Mouse (Mus musculus): ENCODE measurements around the gene Slc9a3. TPM values are rescaled to one million over a fixed set of nuclear protein-coding genes. Genes with fewer than 3 reads are reported as not detected.

Slc9a3 gene
- polyA plus RNA-seq, 1 experiment from 2014 or later, result not detected

Other genes starting within 250 kb of the Slc9a3 start
- 20.6 and 21.0 TPM in 2 replicates for gene Trip13, start 183.7 kb upstream of the Slc9a3 start, polyA plus RNA-seq (2015; fragmentation: Nextera tagmentation; extraction: Ambion mirVana)
- 96.6 and 98.0 TPM in 2 replicates for gene Brd9, start 183.6 kb upstream of the Slc9a3 start, polyA plus RNA-seq (2015; fragmentation: Nextera tagmentation; extraction: Ambion mirVana)
- not detected in 2 replicates for gene Zdhhc11, start 157.6 kb upstream of the Slc9a3 start, polyA plus RNA-seq (2015; fragmentation: Nextera tagmentation; extraction: Ambion mirVana)
- 7.1 and 7.5 TPM in 2 replicates for gene Tppp, start 112.0 kb upstream of the Slc9a3 start, polyA plus RNA-seq (2015; fragmentation: Nextera tagmentation; extraction: Ambion mirVana)
- gene Cep72, start 59.2 kb upstream of the Slc9a3 start, polyA plus RNA-seq (2015; fragmentation: Nextera tagmentation; extraction: Ambion mirVana), result 11.3 and 13.1 TPM in 2 replicates
- 110 and 123 TPM in 2 replicates for gene Exoc3, start 87.3 kb downstream of the Slc9a3 start, polyA plus RNA-seq (2015; fragmentation: Nextera tagmentation; extraction: Ambion mirVana)
- 0.87 and 1.3 TPM in 2 replicates for gene Ahrr, start 170.9 kb downstream of the Slc9a3 start, polyA plus RNA-seq (2015; fragmentation: Nextera tagmentation; extraction: Ambion mirVana)
- 134 and 137 TPM in 2 replicates for gene Pdcd6, start 196.1 kb downstream of the Slc9a3 start, polyA plus RNA-seq (2015; fragmentation: Nextera tagmentation; extraction: Ambion mirVana)
- gene Sdha, start 228.8 kb downstream of the Slc9a3 start, polyA plus RNA-seq (2015; fragmentation: Nextera tagmentation; extraction: Ambion mirVana), result 212 and 220 TPM in 2 replicates
- 47.1 and 47.4 TPM in 2 replicates for gene Ccdc127, start 228.9 kb downstream of the Slc9a3 start, polyA plus RNA-seq (2015; fragmentation: Nextera tagmentation; extraction: Ambion mirVana)
- gene Lrrc14b, start 242.5 kb downstream of the Slc9a3 start, polyA plus RNA-seq (2015; fragmentation: Nextera tagmentation; extraction: Ambion mirVana), result not detected in 2 replicates

All from forebrain, embryonic 15.5 days (tissue).